ENCODE assay signal across 8 mouse cellular contexts in the genomic region with DNA sequence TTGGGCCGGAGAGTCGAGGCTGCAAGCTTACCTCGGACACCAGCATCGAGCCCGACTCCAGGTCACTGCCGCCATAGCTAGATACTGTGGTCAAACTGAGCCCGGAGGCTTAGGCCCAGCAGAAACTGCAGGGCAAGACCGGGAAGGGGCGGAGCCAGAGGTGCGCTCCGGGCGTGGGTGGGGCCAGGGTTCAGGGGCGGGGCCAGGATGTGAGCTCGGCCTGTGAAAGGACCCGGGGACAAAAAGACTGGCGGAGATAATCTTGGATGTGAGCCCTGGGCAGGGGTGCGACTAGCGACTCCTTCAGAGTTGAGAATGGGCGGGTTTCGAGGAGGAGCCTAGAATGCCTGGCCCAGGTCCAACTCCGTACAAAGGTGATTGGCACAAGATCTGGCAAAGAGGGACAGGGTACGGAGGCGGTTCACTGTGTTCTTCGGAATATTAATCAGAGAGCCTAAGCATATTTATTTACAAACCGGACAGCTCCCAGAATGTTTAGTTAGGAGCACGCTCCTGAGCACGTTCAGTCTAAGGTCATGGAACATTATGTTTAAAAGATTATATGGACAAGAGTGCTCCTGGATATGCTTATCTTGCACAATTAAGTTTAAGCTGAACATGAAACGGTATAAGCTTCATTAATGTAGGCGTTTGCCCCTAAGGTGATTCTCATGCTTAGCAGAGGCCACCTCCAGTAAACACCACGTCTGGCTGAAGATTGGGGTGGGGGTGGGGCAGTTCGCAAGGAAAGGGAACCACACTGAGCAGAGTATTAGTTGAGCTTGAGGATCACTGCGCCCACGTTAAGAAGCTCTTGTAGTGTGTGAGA. TPM values are rescaled to one million over a fixed set of nuclear protein-coding genes. Genes with fewer than 3 reads are reported as not detected.
DNase-seq lines count a peak whose midpoint lies in the region; ATAC-seq lines count a peak whose summit lies in the region.

No protein-coding gene starts in this region.

- peak; percentile 89 for ATAC-seq in inflammation-experienced regulatory T-cells, adult 6 months
- peak; percentile 96 for ATAC-seq in megakaryocyte-erythroid progenitor cell, adult 5-6 weeks (replicated peaks; ENCODE audit: low FRiP score, low TSS enrichment, poor library complexity, severe bottlenecking)

- intact Hi-C loops in gastrocnemius, postnatal 14 days (cut with DNase I; ENCODE audit: low total_unique reads), result no loop called here
- intact Hi-C loops in left cerebral cortex, postnatal 10 days (cut with DNase I), result no loop called here

- DNase-seq in adrenal gland, adult (ENCODE audit: inconsistent age in 2 of 2, low spot score in 1 of 2), result peak; percentile 97 to 99
- peak; percentile 96 for DNase-seq in embryo, embryonic 10.5 days (ENCODE audit: low spot score)
- DNase-seq in gastrocnemius, postnatal 14 days, result peak; percentile 96
- DNase-seq in left cerebral cortex, postnatal 10 days (ENCODE audit: extremely low spot score in 1 of 2, low spot score in 2 of 2), result peak; percentile 89 to 97
- DNase-seq in right cerebral cortex, postnatal 25 days, result peak; percentile 83
- DNase-seq in urinary bladder, postnatal 4 days (ENCODE audit: low spot score in 2 of 2), result peak; percentile 93 to 97

RNA-seq across cellular contexts. Expression of a gene that starts 30.6 kb away (rescaled TPM):
- 1 to 10 TPM in 1 of 2 experiments, under 1 TPM in 1; 0.71 to 1.2 TPM for total RNA-seq in gastrocnemius, postnatal 14 days (2021)
- polyA plus RNA-seq in inflammation-experienced regulatory T-cells, adult 6 months (2017; shearing (Covaris generic)), result under 1 TPM in 1 of 3 experiments, not detected in 2; 0.78 TPM
- total RNA-seq in left cerebral cortex, postnatal 10 days (2021), result 1 to 10 TPM in 1 of 2 experiments, under 1 TPM in 1; 0.97 to 1.0 TPM
- total RNA-seq in megakaryocyte-erythroid progenitor cell, adult 5-6 weeks (2014; fragmentation: Nextera tagmentation), result not detected in 2 replicates
- total RNA-seq in megakaryocyte-erythroid progenitor cell, adult 5-6 weeks (2017), result not detected in 2 replicates

RNA-seq across cellular contexts. Expression of a gene that starts 32.7 kb away (rescaled TPM):
- 100 to 1,000 TPM in 1 of 2 experiments, 10 to 100 TPM in 1; 94.7 to 124 TPM for total RNA-seq in gastrocnemius, postnatal 14 days (2021)
- 100 to 1,000 TPM in 1 of 3 experiments, 10 to 100 TPM in 2; 89.0 to 105 (median 99.2) TPM for polyA plus RNA-seq in inflammation-experienced regulatory T-cells, adult 6 months (2017; shearing (Covaris generic))
- total RNA-seq in left cerebral cortex, postnatal 10 days (2021), result 10 to 100 TPM; 45.2 to 50.2 TPM
- 94.1 and 141 TPM in 2 replicates for total RNA-seq in megakaryocyte-erythroid progenitor cell, adult 5-6 weeks (2014; fragmentation: Nextera tagmentation)
- total RNA-seq in megakaryocyte-erythroid progenitor cell, adult 5-6 weeks (2017), result 122 TPM in 2 replicates

Comparison
In these comparisons a context has a peak if more than half of its experiments do, and no peak if none do; other contexts are left out.
1. Peak in every context shown above with its lines: DNase-seq and ATAC-seq.